Mouse (Mus musculus) spleen, postnatal 4 days (tissue): ENCODE results near the gene Zfp771.
A peak's percentile ranks its signal among the peaks of the same experiment; 100 is the strongest.

Experiments
- DNase-seq, 2 experiments: peaks; one replicate each; pipeline ENCODE4 v3.0.0; 2022; ENCODE audit warnings: low spot score in 2 of 2

The Zfp771 gene

GRCm38 (mm10) chr7:127253341-127253740, 9.3 kb downstream of the Zfp771 start:
- no peak for DNase-seq

- peak; percentile 93 to 97 for DNase-seq
These were observed 10.0 kb downstream of the Zfp771 start for GRCm38 (mm10) chr7:127253821-127254769.

- no peak for DNase-seq
These were observed 10.9 kb downstream of the Zfp771 start for GRCm38 (mm10) chr7:127255008-127255407.

- no peak for DNase-seq
These were observed 11.9 kb downstream of the Zfp771 start for GRCm38 (mm10) chr7:127255965-127256364.

GRCm38 (mm10) chr7:127256518-127256917, 12.4 kb downstream of the Zfp771 start:
- no peak for DNase-seq

- no peak for DNase-seq
These were observed 15.3 kb downstream of the Zfp771 start for GRCm38 (mm10) chr7:127259186-127259905.

GRCm38 (mm10) chr7:127260309-127261111, 16.4 kb downstream of the Zfp771 start, which contains the start of gene Dctpp1:
TSS of gene Dctpp1 (minus strand) at chr7:127260709.
- peak; percentile 95 for DNase-seq

- no peak for DNase-seq
These were observed 18.3 kb downstream of the Zfp771 start for GRCm38 (mm10) chr7:127262218-127262961.

GRCm38 (mm10) chr7:127263526-127263925, 19.5 kb downstream of the Zfp771 start:
- no peak for DNase-seq

GRCm38 (mm10) chr7:127270256-127270655, 26.2 kb downstream of the Zfp771 start:
- DNase-seq: no peak

GRCm38 (mm10) chr7:127270666-127271065, 26.6 kb downstream of the Zfp771 start:
- no peak for DNase-seq

- no peak for DNase-seq
These were observed 27.0 kb downstream of the Zfp771 start for GRCm38 (mm10) chr7:127271093-127271492.

- no peak for DNase-seq
These were observed 28.5 kb downstream of the Zfp771 start for GRCm38 (mm10) chr7:127272566-127272965.

GRCm38 (mm10) chr7:127273118-127273923, 29.2 kb downstream of the Zfp771 start:
- DNase-seq: no peak

- DNase-seq: peak; percentile 94 to 97
These were observed 30.1 kb downstream of the Zfp771 start, which contains the start of gene Sephs2 for GRCm38 (mm10) chr7:127273925-127274789. TSS of gene Sephs2 (minus strand) at chr7:127274055.

- no peak for DNase-seq
These were observed 32.5 kb downstream of the Zfp771 start for GRCm38 (mm10) chr7:127276519-127276961.

GRCm38 (mm10) chr7:127278311-127278710, 34.2 kb downstream of the Zfp771 start:
- peak; percentile 64 to 76 for DNase-seq

GRCm38 (mm10) chr7:127280092-127280491, 36.0 kb downstream of the Zfp771 start:
- DNase-seq: no peak

- no peak for DNase-seq
These were observed 37.0 kb downstream of the Zfp771 start for GRCm38 (mm10) chr7:127281114-127281513.
